10 mouse cellular contexts compared by ENCODE assay signal in the genomic region with DNA sequence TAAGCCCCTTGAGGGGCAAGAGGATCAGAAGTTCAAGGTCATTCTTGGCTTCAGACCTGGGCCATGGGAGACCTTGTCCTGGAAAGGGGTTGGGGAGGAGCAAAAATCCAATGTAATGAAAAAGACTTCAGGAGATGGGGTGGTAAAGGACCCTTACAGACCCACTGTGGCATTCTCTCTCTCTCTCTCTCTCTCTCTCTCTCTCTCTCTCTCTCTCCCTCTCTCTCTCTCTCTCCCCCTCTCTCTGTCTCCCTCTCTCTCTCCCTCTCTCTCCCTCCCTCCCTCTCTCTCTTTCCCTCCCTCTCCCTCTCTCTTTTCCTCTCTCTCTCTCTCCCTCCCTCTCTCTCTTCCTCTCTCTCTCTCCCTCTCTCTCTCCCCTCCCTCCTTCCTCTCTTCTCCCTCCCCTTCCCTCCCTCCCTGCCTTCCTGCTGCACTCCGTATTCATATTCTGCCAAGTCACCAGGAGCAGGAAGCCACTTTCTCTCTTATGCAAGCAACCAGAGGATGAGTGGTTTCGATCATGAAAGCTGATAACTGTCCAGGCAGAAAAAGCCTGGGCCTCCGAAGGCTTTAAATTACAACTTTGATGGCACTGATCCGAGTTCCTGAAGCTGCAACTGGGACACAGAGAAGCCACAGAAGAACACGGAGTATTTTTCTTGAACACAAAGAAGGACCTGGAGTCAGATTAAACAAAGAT.
DNase-seq lines count a peak whose midpoint lies in the region; ATAC-seq lines count a peak whose summit lies in the region.
"Had no signal": no experiment of that assay in that cellular context is flagged by ENCODE, and none has a peak within 500 bp of the region (broad histone marks: within the 10 kb centered on the region; RNA-seq: fewer than 3 reads in every experiment).

No protein-coding gene starts in this region.

- peaks cover 4% of the 10 kb centered on the region; the same call in 1 of the 2 replicates for H3K4me1 ChIP-seq in intestine, embryonic 16.5 days (ENCODE audit: control insufficient read depth, insufficient read depth, low read length)
- H3K4me1 ChIP-seq in hindbrain, embryonic 16.5 days (ENCODE audit: control insufficient read depth, insufficient read depth, low read depth, low read length) = no peaks in the 10 kb centered on the region

- H3K9me3 ChIP-seq in intestine, embryonic 16.5 days (ENCODE audit: control insufficient read depth, low read length) = no peaks in the 10 kb centered on the region
- H3K9me3 ChIP-seq in hindbrain, embryonic 16.5 days (ENCODE audit: control insufficient read depth, low read length) = peaks cover under 1% of the 10 kb centered on the region; the same call in 1 of the 2 replicates
- H3K9me3 ChIP-seq: embryonic facial prominence, embryonic 12.5 days had no signal

- DNase-seq in gastrocnemius, postnatal 25 days = peak; percentile 53
- DNase-seq in gastrocnemius, postnatal 10 days = no peak
- DNase-seq in 3T3-L1 (ENCODE audit: low read depth, low spot score) (peak; percentile 81), NIH3T3 (ENCODE audit: low read depth) (peak; percentile 82)
- DNase-seq in spleen, postnatal 4 days (ENCODE audit: low spot score in 2 of 2) = no peak
- DNase-seq in spleen, adult 18-20 months = no peak
- DNase-seq: heart, postnatal 4 days had no signal

- H3K4me2 ChIP-seq in intestine, embryonic 16.5 days (ENCODE audit: low read depth, low read length) = no peak overlapping the region
- no peak overlapping the region for H3K4me2 ChIP-seq in hindbrain, embryonic 16.5 days (ENCODE audit: low read length)
- H3K4me2 ChIP-seq: embryonic facial prominence, embryonic 12.5 days had no signal

- H3K27ac ChIP-seq in intestine, embryonic 16.5 days (ENCODE audit: low read length) = 0 out of 2 replicates have a peak overlapping the region, but pooled peaks have one; percentile 7
- no peak overlapping the region for H3K27ac ChIP-seq in hindbrain, embryonic 16.5 days (ENCODE audit: low read depth, low read length)
- H3K27ac ChIP-seq: embryonic facial prominence, embryonic 12.5 days had no signal

- no peak overlapping the region for H3K9ac ChIP-seq in intestine, embryonic 16.5 days (ENCODE audit: low read depth, low read length)
- H3K9ac ChIP-seq in hindbrain, embryonic 16.5 days (ENCODE audit: low read depth, low read length) = no peak overlapping the region
- H3K9ac ChIP-seq: embryonic facial prominence, embryonic 12.5 days had no signal

- 7% methylated on average over 5 of the region's 5 CpGs for WGBS in intestine, embryonic 16.5 days
- 45% methylated on average over 5 of the region's 5 CpGs for WGBS in hindbrain, embryonic 16.5 days

- H3K27me3 ChIP-seq in intestine, embryonic 16.5 days (replicated peaks; ENCODE audit: control insufficient read depth, insufficient read depth, low read length) = no peaks in the 10 kb centered on the region
- H3K27me3 ChIP-seq in hindbrain, embryonic 16.5 days (replicated peaks; ENCODE audit: control insufficient read depth, insufficient read depth, low read length) = no peaks in the 10 kb centered on the region
- H3K27me3 ChIP-seq: embryonic facial prominence, embryonic 12.5 days had no signal

- ATAC-seq in intestine, embryonic 16.5 days = 0 out of 2 replicates have a peak, but pooled peaks have one; percentile 49
- ATAC-seq in hindbrain, embryonic 16.5 days = no peak

- no peak overlapping the region for H3K4me3 ChIP-seq in intestine, embryonic 16.5 days (ENCODE audit: low read length)
- H3K4me3 ChIP-seq in hindbrain, embryonic 16.5 days (ENCODE audit: low read length) = no peak overlapping the region
- H3K4me3 ChIP-seq: embryonic facial prominence, embryonic 12.5 days had no signal

- H3K36me3 ChIP-seq in intestine, embryonic 16.5 days (ENCODE audit: control insufficient read depth, insufficient read depth, low read length) = no peaks in the 10 kb centered on the region
- H3K36me3 ChIP-seq in hindbrain, embryonic 16.5 days (ENCODE audit: control insufficient read depth, insufficient read depth, low read length) = no peaks in the 10 kb centered on the region
- H3K36me3 ChIP-seq: embryonic facial prominence, embryonic 12.5 days had no signal

Comparison
In these comparisons a context has a peak if more than half of its experiments do, and no peak if none do; other contexts are left out.
1. DNase-seq: peak in gastrocnemius, postnatal 25 days (single experiment), 3T3-L1 (single experiment) and NIH3T3 (single experiment); none in gastrocnemius, postnatal 10 days (single experiment), spleen, postnatal 4 days (0 of 2) and spleen, adult 18-20 months (0 of 2).